Mouse (Mus musculus) liver, postnatal 0 days (tissue): ENCODE results near the gene Sbds.

Experiments
- CTCF ChIP-seq: sonication (generic); IDR thresholded peaks from 2 replicates; pipeline ENCODE4 v1.5.1; 2016; ENCODE audit warnings: antibody characterized with exemption, low read depth
- EP300 ChIP-seq: IDR thresholded peaks from 2 replicates; pipeline ENCODE4 v1.6.1; 2016; ENCODE audit warnings: antibody characterized with exemption, low read depth, mild to moderate bottlenecking

- TF ChIP-seq CTCF (no peak), EP300 (no peak)
Observed at GRCm38 (mm10) chr5:130298831-130299460, 43.6 kb upstream of the Sbds start.
